Mouse (Mus musculus): Measurements from ENCODE around the gene Prex1.
A peak's percentile ranks its signal among the peaks of the same experiment; 100 is the strongest.
"Not testable (repeated sequence)": the region's sequence is repeated elsewhere in the genome, so short reads cannot be mapped to it uniquely, and the experiment has no call there.

Prex1 gene

DNA sequence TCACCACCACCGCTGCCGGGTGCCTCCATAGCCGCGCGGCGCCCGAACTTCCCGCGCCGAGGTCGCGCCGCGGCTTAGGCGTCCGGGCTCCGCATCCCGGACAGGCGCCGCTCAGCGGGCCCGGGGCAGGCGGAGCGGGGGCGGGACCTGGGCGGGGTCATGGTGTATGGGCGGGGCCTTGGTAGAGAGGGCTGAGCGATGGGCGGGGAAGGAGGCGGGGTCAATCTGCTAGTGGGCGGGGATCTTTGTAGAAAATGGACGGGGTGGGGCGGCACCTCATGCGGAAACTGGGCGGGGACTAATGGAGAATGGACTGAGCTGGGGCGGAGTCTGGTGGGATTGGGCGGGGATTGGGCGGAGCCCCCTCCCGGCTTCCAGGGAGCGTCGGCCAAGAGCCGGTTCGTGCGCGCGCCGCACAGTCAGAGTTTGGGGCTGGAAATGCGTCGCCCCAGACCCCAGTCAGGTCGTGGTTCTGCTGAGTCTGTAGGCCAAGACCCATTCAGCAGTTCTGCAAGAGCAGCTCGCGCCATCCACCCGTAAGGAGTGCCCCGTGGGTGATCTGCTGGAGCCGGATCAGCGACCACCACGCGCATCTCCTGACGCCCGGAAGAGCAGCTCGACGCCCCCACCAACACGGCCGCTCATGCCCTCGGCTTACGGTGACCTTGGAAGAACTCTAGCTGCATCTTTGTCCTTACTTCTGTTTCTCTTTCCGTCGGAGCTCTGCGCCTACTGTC is at the start of gene Prex1:
Gene Prex1 (minus strand): TSS at position 143 of the 737 bp plus-strand sequence.
- peak; percentile 100 for DNase-seq

DNA sequence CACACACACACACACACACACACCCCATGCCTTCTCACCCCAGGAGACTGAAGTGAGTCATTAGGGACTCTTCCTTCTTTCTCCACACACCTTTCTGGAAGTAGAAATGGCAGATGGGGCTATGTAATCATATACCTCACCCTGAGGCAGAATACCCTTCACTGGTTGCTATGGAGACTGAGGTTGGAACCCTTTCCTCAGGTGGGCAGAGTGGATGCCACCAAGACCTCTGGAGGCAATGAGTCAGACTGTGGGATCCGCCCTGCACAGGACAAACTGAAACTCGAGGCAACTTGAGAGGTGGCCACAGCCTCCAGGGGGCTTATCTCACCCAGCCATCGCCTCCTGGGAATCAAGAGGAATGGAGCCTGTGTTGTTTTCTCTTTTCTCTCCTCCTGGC is 44.3 kb upstream of the Prex1 start:
- no peak for DNase-seq

DNA sequence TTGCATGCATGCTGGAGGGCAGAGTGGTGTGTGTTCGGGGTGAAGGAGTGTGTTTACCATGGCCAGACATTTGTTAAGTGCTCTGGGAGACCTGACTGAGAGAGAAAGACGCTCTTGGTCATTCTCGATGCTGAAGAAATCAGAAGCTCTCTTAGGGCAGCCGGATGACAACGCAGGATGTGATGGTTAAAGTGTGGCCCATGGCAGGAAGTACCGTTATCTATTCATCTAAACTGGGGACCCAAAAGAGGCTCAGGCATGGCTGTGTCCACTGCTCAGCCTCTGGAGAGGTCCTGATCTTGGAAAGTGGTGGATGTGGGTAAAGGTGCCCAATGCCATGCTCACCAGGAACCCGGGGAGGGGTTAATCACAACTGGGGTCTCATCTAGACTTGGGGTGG is 41.1 kb upstream of the Prex1 start:
- DNase-seq, result no peak

DNA sequence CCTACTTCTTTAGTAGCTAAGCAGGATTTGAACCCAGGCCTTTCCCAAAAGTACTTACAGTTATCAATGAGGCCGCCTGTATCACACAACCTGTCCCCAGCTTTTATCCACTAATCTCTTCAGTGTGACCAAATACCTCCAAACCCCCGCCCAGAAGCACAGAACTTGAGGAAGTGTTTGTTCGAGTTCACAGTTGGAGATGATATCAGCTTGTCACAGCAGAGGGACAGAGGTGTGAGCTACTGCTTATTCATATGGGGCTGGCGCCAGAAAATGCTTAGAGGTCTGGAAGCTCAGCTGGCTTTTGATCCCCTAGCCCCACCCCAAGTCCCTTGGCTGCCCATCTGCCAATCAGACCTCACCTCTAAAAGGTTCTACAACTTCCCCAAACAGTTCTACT is 40.6 kb upstream of the Prex1 start:
- DNase-seq, result no peak

DNA sequence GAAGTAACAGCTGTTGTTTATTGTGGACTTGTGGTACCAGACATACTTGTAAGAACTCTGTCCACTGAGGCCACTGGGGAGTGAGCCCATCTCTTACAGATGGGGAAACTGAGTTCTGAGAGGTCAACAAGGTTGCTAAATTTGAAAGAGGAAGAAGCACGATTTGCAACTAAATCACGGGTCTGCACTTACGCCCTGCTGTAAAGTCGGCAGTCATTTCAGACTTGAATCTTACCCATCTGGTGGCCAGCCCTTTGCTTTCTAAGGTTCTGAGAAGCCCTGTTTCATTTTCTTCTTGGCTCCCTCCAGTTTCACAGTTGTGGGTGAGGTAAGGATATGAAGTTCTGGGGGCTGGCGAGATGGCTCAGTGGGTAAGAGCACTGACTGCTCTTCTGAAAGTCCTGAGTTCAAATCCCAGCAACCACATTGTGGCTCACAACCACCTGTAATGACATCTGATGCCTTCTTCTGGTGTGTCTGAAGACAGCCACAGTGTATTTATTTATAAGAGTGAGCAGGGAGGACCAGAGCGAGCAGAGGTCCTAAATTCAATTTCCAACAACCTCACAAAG is 37.1 kb upstream of the Prex1 start:
- no peak for DNase-seq

DNA sequence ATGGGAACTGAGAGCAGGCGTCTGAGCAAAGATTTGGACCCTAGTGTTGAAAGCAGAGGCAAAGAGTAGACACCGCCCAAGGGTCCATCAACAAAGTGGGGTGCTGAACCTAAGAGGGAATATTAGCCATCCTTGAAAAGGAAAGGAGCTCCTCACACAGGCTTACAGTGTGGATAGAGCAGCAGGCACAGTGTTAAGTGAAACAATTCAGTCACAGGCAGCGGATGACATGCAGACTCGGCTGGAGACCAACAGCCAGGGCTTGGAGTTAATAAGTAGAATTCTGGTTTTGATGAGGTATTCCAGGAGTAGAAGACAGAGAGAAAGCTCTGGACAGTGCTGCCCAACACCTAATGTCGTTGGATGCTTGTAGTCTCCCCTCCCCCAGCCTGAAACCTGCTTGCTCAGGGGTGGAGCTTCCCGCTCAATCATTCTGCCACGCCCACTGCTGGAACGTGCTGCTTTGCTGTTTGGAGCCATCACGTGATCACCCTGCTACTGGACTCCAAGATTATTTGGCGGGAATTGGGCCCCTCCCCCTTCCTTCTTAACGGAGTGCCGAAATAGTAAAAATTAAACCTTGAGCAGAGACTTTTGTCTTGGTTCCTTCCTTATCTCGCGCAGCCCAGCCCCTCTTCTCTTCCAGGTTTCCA is 32.8 kb upstream of the Prex1 start:
- DNase-seq, result peak; percentile 35 to 62

DNA sequence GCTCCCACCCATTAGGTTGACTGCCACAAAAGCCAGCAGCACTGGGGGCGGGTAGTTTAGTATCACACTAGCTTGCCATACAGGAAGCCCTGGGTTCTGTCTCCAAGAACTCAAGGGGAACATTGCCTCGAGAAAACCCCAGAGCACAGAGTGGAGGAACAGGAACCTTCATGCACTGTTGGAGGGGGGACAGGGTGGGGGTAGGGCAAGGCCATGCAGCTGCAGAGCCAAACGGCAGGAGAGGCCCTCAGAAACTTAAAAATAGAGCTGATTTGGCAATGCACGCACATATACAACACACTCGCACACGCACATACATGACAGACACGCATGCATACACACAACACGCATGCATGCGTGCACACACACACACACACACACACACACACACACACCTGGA is 32.2 kb upstream of the Prex1 start:
- DNase-seq, result no peak

DNA sequence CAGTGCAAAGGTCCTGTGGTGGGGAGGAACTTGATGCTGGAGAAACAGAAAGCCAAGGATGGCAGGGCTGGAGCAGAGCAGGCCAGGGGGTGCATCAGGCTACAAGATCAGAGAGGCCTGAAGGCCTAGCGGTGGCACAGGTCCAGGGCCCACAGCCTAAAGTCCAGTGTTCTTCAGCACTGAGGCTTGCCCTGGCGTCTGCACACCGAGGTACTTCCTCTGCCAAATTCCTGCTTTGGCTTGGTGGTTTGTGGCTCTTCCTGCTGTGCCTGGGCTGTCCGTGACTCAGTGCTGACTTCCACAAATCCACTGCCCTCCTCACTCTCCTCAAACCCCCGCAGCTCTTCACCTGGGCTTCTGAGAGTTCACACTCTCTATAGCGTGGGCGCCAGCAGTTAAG is 30.8 kb upstream of the Prex1 start:
- DNase-seq, result no peak

DNA sequence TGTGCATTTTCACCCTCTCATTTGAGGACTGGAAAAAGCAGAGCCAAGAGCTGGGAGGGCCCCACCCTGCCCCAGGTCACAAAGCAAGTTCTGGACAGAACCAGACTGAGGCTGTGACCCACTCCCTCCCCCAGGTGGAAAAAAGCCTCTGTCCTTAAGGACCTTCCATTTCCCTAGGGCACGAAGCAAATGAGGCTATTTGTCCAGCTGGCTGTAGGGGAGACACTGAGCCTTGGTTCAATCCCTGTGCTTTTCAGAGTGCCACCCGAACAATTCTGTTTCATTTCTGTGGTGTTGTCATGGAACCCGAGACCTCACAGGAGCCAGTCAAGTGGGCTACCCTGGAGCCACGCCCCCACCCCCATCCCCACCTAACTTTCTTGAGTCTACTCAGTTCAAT is 29.9 kb upstream of the Prex1 start:
- DNase-seq, result no peak

DNA sequence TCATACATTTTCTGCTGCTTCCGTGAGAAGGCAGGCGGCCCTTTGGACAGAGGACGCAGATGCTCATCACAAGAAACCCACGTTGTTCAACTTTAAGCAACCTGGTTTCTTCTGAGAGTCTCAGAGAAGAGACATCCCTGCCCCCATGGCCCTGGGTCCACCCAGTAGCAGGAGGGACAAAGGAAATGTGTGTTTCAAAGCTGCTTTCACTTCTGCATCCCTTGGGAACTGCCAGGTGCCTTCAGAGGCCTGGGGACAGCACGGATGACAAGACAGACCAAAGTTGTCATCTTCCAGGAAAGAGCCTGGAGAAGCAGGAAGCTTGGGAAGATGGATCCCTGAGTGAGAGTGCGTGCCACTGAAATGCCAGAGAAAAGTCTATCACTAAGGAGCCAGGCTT is 27.8 kb upstream of the Prex1 start:
- DNase-seq, result no peak

DNA sequence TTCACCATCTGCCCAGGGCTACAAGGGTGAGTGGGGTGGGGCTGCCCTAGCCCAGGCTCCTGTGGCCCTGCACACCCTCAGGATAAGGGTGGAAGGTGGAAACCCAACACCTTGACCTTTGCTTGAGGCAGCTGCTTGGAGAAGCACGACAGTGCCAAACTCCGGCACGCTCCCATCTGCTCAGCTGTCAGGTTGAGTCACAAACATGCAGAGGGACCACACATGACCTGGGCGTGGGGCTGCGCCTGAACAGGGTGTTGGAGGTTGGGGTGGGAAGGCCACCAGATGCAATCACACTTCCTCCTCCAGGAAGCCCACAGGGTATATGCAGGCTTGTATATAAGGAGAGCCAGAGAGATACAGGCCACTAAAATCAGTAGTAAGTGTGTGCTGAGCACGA is 26.8 kb upstream of the Prex1 start:
- DNase-seq, result no peak

DNA sequence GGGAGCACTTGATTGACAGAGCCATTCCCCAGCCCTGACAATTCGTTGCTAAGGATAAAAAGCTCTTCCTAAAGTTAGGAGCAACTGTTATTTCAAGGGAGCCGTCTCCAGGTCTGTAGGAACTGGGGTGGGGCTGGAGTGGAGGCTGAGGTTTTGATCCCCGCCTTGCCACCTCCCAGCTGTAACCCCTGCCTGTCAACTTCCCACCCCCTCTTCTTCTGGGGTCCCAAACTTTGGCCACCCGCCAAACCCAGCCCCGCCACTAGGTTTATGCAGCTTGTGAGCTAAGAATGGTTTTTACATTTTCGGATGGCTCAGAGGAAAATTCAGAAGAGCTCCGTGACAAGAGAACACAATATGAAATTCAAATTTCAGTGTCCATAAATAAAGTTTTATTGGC is 23.7 kb upstream of the Prex1 start:
- no peak for DNase-seq

DNA sequence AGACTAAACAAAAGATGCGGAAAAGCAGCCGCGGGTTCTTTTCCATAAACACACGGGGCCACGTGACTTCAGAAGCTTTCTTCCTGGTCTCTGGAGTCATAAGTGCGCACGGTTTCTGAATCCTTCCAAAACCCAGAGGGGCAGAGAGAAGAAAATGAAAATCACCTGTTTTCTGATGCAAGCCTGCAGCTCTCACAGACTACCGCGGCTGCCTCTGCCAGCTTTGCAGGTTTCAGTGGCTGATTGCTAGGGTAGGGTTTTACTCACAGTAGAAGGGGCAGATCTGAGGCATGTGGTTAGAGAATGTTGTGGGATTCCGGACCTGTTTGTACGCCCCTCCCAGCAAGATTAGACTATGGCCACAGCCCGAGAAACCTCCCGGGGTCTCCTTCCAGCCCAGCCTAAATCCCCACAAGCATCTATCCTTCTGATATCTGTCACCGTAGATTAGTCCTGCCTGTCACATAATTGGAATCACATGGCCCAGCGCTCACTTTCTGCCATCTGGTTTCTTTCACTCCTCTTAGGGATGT is 21.9 kb upstream of the Prex1 start:
- DNase-seq, result no peak

DNA sequence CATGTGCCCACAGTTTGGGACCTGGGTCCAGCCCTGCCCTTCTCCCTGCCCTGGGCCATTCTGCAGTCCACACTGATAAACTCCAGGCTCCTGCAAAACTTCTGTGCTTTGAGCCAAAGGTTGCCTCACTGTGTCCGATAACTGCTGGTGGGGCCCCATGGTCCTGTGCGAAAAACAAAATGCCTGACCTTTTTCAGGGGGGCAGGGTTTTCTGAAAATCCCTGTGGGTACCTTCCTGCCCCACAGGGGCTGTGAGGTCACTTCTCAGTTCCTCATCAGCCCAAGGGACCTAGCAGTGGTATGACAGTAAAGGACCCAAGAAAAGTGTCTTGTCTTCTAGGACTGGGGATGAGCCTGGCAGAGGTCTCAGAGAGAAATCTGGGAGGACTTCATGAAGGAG is 19.2 kb upstream of the Prex1 start:
- no peak for DNase-seq

DNA sequence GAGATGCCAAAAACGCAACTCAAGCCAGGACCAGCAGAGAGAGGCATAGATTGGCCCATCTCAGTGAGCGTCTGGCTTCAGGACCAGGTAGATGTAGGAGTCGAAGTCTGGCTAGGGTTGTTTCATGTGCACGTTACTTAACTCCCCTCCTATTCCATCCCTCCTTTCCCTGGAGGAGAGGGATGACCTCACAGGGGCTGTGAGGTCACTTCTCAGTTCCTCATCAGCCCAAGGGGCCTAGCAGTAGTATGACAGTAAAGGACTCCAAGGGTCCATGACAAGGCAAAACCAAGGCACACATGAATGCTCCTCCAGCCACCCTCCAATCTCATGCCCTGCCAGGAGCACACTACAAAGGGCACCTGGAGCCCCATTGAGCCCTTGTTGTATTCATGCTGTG is 18.5 kb upstream of the Prex1 start:
- no peak for DNase-seq

DNA sequence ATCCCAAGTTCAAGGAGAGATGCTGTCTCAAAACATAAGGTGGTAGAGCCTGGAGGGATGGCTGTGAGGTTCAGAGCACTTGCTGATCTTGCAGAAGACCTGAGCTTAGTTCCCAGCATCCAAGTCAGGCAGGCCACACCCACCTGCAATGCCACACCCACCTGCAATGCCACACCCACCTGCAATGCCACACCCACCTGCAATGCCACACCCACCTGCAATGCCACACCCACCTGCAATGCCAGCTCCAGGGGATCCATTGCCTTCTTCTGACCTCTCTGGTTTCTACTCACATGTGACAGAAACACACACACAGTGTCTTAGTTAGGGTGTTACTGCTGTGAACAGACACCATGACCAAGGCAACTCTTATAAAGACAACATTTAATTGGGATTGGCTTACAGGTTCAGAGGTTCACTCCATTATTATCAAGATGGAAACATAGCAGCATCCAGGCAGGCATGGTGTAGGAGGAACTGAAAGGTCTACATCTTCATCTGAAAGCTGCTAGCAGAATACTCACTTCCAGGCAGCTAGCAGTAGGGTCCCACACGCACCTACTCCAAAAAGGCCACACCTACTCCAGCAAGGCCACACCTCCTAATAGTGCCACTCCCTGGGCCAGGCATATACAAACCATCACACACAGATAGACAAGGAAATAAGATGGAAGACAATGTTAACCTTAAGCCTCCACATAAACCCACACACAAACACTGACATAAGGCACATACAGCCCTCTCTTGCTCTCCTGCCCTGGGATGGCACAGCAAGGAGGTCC is 17.7 kb upstream of the Prex1 start:
- not testable (repeated sequence) for DNase-seq

DNA sequence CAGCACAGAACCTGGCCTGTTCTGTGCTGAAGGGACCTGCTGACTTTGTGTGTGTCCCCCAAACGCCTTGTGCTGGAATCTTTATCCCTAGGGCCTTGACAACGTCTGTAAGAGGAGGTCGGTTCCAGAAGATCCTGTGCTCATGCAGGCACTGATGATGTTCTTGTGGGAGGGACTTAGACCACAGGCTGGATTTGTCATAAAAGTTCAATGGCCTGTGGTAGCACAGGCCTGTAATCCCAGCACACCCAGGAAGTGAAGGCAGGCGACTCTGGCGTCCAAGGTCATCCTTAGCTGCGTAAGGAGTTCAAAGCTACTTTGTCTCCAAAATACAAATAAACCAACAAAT is 16.9 kb upstream of the Prex1 start:
- no peak for DNase-seq

DNA sequence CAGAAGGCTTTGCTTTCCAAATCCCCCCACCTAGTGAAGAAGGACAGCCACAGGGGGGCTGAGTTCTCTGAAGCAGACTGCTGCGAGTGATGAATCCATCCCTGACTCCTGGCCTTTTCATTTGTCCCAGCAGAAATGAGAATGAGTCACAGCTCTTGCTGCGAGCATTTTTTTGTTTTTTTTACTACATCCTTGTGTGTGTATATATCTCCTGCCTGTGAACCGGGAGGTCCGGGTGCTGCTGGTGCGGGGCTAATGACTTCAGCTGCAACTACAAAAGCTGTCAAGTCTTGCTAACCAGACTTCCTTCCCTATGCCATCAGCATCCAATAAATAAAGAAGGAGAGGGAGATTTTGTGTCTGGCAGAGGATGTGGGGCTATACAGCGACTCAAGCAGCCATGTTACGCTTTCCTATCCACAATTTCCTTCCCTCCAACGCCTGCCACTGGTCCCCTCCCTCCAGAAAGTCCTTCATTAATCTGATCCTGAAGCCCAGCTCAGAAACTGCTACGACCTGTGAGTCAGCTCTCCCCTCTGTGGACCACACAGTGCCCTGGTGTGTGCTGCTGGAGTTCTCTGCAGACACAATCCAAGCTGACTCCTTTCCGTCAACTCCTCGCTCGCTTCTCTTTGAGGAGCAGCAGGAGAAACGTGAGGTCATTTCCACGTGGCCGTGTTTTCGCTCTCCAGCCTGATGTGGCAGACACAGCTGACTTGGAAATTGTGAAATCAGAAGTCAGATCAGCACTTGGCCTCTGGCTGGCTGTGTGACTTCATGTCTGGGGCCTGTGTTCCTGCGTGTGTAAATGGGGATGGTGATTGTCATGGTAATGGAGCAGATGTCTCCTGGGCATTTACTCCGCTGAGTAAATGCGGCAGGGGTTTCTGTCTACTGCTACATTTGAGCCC is 16.3 kb upstream of the Prex1 start:
- peak; percentile 13 to 45 for DNase-seq

DNA sequence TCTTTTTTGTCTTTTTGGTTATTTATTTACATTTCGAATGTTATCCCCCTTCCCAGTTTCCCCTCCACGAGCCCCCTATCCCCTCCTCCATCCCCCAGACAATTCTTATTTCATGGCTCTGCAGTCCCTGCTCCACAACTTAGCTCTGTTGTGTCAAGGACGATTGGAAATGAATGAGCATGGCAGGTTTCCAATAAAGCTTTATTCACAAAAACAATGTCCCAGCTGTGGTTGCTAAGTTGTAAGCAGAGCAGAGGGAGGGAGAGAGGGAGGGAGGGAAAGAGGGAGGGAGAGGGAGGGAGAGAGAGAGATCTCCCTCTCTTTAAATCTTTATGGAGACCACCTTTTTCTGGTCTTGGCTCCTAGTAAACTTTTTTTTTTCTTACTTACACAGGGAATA is 15.4 kb upstream of the Prex1 start:
- DNase-seq, result no peak

DNA sequence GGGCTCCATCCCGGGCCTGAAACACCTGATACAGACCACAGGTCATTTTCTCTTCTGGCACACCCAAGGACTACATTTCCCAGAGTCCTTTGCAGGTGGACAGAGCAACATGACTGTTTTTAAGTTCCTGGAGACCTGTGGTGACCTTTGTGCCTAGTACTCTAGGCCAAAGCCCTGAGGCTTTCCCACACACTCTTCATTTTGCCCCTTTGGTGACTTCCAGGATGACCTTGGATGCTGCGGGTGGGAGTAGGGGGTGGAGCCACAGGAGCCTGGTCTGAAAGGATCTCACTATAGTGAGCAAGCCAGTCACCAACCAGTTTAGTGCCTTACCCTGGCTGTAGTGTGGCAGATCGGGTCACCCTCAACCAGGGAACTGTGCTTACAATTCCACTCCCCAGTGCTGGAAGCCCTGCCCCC is 14.6 kb upstream of the Prex1 start:
- no peak for DNase-seq

DNA sequence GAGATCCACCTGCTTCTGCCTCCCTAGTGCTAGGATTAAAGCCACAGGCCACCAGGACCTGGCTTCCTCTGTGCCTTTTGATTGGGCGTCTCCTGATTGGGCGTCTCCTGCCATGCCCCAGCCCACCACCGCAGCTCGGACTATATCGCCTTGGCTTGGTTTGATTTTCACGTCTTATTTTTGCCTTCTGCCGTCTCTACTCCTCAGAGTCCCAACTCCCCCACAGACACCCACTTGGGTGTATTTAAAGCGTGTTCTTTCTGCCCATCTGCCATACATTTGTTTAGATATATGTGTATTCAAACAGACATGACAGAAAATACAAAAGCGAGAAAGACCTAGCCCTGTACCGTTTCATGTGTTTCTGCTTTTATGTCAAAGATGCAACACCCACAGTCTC is 14.2 kb upstream of the Prex1 start:
- no peak for DNase-seq

DNA sequence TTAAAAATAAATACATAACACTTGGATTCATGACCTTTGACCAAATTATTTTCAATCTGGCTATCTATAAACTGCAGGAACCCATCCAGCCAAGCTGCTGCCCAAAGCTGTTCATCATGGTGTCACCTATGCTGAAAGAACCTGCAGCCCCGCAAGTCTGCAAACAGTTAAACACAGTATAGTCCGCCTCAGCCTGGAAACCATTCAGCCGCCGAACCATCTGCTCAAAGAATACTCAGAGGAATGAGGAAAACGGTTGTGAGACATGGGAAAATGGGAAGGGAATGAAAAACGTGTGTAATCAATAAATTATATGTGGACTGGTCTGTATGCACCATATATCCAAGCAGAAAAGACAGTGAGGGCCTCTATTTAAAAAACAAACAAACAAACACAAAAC is 13.3 kb upstream of the Prex1 start:
- DNase-seq, result no peak
